Mouse (Mus musculus): ENCODE data around the gene Prr15l.

Gene Prr15l

DNA sequence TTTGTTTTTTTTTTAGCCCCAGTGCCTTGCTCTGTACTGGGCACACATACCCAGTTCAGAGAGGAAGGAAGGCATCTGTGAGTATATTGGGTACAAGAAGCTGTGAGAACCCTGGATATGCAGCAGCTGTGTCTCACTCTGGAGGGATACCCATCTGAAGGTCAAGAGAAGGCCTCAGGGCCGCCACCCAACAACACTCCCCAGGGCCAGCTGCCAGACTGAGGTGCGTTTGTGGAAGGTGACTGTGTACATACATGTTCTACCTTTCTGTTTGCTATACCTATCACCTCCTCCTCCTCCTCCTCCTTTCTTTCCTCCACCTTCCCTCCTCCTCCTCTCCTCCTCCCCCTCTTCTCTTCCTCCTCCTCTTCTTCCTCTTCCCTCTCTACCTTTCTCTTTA, at the start of gene Prr15l:
TSS of gene Prr15l (plus strand) at position 17 of the 400 bp plus-strand sequence.
- no peak for DNase-seq (ENCODE audit: extremely low spot score, low spot score)

DNA sequence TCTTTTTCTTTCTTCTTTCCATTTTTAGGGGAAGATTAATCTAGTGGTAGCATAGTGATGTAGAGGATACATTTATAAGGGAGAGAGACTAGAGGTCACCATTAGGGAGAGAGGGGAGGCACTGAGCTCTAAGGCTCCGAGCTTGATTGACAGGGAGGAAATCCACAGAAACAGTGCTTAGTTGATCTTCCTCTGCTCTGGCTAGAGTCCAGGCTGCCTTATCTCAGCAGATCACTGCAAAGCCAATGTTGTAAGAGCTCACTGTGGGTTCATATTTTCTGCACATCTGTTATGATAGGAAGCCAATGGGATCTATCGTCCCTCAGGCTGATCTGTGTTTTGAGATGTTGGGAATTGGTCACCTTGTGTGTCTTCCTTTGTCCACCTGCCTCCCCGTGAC, 49.2 kb upstream of the Prr15l start:
- DNase-seq (ENCODE audit: extremely low spot score, low spot score): no peak

DNA sequence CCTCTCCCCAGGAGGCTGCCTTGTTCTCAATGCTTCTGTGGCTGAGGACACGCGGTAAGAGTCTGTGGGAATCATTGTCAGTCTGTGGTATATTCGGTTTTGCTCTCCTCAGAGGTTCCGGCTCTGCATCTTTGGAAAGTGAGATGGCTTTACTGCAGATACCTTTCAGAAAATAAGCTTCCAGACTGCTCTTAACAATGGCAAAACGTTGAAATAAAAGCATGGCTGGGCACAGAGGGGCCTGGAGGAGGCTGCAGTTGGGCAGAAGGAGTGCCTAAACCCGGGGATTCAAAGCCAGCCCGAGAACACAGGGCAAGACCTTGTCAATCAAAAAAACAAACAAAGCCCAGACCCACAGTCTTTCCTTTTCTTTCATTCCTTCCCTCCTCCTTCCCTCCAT, 48.5 kb upstream of the Prr15l start:
- peak; percentile 40 for DNase-seq (ENCODE audit: extremely low spot score, low spot score)

DNA sequence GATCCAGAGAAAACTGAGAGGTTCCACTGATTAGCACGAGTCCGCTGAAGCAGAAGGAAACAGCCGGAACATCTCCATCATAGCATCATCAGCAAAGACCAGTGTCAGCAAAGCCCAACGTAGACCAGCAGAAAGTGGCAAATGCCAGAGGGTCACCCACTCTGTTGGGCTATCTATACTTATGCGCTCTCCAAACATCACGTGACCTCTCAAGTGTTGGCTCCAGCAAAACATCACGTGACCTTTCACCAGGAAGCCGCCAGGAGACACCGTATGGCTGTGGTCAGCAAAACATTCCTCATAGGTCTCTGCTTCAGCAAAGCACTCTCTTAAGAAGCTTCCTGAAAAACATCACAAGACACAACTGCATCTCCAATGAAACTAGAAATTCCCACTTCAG, 47.6 kb upstream of the Prr15l start:
- no peak for DNase-seq (ENCODE audit: extremely low spot score, low spot score)

- DNase-seq (ENCODE audit: extremely low spot score, low spot score): no peak
Measured at GRCm38 (mm10) chr11:96885901-96886340, 42.0 kb upstream of the Prr15l start.

DNA sequence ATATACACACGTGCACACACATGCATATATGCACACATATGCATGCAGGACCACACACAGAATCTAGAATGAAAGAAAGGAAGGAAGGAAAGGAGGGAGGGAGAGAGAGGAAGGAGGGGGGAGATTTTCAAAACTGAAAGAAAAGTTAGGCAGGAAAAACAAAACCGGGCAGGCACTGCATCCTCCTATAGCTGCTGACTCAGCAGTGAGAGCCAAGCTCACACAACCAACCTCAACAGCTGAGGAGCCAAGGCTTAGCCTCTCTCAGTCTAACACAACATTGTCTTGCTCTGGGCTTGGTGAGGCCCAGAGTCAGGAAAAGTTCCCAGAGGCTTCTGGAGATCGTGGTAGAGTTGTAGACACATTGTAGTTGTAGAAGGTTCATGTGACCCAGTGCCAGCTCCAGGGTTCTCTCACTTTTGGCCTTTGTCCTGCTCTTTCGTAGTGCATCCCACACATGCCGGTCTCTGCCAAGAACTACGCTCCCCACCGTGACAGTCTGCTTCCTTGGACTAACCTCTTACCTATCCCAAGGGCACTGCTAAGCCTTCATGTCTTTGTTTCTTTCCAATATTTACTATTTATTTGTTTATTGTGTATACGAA, 40.9 kb upstream of the Prr15l start:
- no peak for DNase-seq (ENCODE audit: extremely low spot score, low spot score)

DNA sequence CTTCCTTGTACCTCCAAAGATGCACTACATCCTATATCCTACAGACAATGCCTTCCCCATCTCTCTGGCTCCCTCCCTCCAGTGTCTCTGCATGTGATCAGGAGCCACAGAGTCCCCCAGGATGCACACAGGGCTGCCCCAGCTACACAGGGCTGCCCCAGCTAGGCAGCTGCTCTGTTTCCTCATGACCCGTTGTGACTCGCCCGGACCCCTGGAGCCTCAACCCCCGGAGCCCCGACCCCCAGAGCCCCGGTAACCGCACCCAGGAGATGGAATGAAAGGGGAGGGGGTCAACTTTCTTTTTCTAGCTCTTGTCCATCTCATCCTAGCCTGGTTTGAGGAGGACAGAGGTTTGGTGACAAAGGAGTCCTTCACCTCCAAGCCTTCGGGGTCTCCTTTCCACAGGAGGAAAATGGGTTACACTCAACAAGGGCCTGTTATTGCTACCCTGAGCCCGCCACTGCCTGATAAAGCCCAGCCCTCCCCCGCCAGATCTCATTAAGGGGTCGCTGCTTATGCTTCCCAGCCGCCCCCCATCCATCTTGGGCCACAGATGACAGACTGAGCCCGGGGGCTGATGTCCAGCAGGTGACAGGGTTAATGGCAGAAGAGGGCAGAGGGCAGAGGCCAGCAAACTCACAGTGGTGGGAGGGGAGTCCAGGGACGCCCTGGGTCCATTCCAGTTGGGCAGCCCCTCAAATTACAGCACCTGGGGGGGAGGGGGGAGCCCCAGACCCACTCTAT, 35.9 kb upstream of the Prr15l start:
- peak; percentile 78 for DNase-seq (ENCODE audit: extremely low spot score, low spot score)

GRCm38 (mm10) chr11:96893203-96893842, 34.6 kb upstream of the Prr15l start:
- peak; percentile 31 for DNase-seq (ENCODE audit: extremely low spot score, low spot score)

GRCm38 (mm10) chr11:96895886-96896285, 32.0 kb upstream of the Prr15l start:
- DNase-seq (ENCODE audit: extremely low spot score, low spot score): no peak

- DNase-seq (ENCODE audit: extremely low spot score, low spot score): peak; percentile 93
Measured at GRCm38 (mm10) chr11:96899449-96900306, 28.2 kb upstream of the Prr15l start.

- DNase-seq (ENCODE audit: extremely low spot score, low spot score): no peak
Measured at GRCm38 (mm10) chr11:96901332-96901731, 26.6 kb upstream of the Prr15l start.

DNA sequence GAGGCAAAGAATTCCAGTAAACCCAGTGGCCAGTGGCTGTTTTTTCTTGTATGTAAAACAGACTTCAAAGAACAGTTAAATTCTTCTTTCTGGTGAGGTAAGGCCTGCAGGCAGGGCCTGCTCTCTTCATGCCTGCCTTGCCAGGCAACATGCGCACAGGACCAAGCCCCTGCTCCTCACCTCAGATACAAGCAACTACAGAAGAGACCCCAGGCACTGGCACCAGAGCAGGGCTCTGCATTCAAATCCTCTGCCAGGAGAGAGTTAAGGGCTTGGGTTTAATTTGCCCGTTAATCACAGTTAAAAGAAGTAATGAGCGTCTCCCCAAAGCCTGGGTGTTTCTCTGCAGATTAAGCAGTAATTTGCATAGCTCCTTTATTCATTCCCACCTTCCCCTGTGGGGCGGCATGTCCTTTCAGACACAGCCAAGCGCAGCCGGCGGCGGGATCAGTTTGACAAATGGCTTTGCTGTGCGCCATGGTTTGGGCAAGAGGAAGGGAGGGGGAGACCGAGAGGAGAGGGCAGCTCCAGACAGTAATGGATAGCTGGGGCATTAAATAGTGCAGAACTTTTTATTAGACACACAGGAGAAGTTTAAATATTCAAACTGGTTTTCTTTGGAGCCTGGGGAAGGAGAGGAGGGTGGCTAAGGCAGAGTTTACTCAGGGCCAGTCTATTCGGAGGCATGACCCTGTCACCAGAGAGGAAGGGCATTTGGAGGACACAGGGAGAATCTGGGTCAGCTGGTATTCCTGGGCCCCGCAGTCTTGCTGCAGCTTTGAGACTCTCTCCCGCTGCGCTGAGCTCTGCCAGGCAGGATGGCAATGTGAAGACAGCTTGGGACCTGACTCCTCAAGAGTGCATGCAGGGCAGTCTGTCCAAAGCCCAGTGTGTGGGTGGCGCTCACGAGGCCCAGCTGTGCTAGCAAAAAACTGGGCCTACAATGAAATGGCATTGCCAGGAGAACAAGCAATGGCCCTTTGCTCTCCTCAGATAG, 25.0 kb upstream of the Prr15l start:
- DNase-seq (ENCODE audit: extremely low spot score, low spot score): peak; percentile 86

- DNase-seq (ENCODE audit: extremely low spot score, low spot score): peak; percentile 58
Measured at GRCm38 (mm10) chr11:96906431-96907161, 21.3 kb upstream of the Prr15l start.

- no peak for DNase-seq (ENCODE audit: extremely low spot score, low spot score)
Measured at GRCm38 (mm10) chr11:96908594-96908993, 19.3 kb upstream of the Prr15l start.

DNA sequence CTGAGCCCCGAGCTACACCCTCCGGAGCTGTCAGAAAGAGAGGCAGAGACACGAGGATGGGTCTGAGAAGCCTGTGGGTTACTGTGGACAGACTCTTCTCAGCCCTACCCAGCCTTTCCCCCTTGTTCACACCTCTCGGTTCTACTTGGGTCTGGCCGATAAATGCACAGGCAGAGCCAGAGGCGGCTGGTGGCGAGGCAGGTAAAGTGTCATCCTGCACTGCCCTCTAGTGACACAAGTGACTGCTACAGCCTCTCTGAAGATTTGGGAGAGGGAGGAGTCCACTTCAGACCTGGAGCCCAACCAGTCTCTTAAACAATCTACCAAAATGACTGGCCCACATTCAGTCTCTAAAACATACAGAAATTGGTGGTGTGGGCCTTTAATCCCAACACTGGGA, 17.9 kb upstream of the Prr15l start:
- peak; percentile 85 for DNase-seq (ENCODE audit: extremely low spot score, low spot score)

DNA sequence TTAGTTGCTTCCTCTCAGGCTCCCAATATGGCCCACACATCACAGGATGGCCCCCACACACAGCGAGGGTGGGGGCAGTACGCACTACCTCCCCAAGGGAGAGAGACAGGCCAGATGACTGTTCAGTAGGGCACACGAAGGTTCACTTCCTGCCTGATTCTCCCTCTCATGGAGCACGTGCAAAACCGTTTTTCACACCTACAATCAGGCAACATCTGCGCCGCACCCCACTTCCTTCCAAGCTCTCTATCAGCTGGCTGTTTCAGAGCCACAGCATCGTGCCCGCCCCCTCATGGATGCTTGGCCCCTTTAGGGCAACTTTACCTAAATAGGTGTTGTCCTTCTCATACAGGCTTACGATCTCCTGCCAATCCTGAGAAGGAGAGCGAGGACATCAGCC, 15.2 kb upstream of the Prr15l start:
- DNase-seq (ENCODE audit: extremely low spot score, low spot score): no peak

GRCm38 (mm10) chr11:96916044-96916884, 11.6 kb upstream of the Prr15l start, which contains the start of gene Cdk5rap3:
TSS of gene Cdk5rap3 (minus strand) at chr11:96916496.
- DNase-seq (ENCODE audit: extremely low spot score, low spot score): peak; percentile 100

- no peak for DNase-seq (ENCODE audit: extremely low spot score, low spot score)
Measured at GRCm38 (mm10) chr11:96916885-96917396, 11.0 kb upstream of the Prr15l start.

Data from neural tube, embryonic 10.5 days (tissue).